Mouse (Mus musculus) gastrocnemius, adult 2 months (tissue): ENCODE data around the gene Cutc. TPM values are rescaled to one million over a fixed set of nuclear protein-coding genes. Genes with fewer than 3 reads are reported as not detected.
A peak's percentile ranks its signal among the peaks of the same experiment; 100 is the strongest.

Experiments
- DNase-seq: peaks from one replicate; pipeline ENCODE4 v3.0.0; 2022
- H3K27ac ChIP-seq: fragments of 200-600 bp; 2 replicates; pipeline ENCODE4 v1.8.1; 2022; ENCODE audit warnings: mild to moderate bottlenecking
- H3K4me3 ChIP-seq: fragments of 200-600 bp; 2 replicates; pipeline ENCODE4 v1.8.1; 2022; ENCODE audit warnings: mild to moderate bottlenecking, moderate library complexity
- CTCF ChIP-seq: fragments of 200-600 bp; IDR thresholded peaks from 2 replicates; pipeline ENCODE4 v1.8.1; 2022; ENCODE audit warnings: antibody characterized with exemption, mild to moderate bottlenecking, moderate library complexity
- intact Hi-C: fragments of 180-260 bp; cut with DNase I; formaldehyde crosslinking; loops from one replicate; pipeline ENCODE4 v1.15.1; 2025
- total RNA-seq, 2 experiments: library from RNA; stranded (reverse); gene quantifications; 2 replicates each; pipeline ENCODE4 v1.2.3; 2021

Cutc gene
- total RNA-seq, 2 experiments from 2014 or later = 16.5 to 17.6 TPM

DNA sequence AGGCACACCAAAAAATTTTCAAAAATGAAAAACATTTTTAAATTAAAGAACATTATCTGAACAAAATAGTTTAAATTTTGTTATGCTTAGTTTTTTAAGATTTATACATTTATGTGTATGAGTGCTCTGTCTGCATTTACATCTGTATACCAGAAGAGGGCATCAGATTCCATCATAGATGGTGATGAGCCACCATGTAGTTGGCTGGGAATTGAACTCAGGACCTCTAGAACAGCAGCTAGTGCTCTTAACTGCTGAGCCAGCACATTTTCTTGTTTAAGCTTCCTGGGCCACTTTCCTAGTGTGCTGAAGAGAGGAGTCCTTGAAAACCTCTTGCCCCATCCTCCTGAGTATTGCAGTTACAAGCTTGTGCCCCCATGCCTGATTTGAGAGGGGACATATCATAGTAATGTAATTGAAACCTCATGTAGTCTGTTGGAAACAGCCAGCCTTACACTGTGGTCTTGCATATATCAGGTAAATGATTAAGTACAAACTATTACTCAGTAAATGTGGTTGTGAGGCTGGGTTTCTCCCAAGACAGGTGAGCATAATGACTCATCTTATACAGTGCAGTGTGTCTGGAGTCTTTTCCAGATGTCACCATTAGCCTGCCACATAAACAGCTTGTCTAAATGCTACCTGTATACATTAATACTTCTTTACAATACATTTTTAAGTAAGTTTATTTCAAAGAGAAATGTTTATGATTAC lies 8.9 kb downstream of the Cutc start:
- intact Hi-C loops = no loop called here
- DNase-seq = no peak
- Histone ChIP-seq H3K27ac (no peak overlapping the region), H3K4me3 (no peak overlapping the region)
- peak; percentile 25; the same call in 1 of the 2 replicates for TF ChIP-seq CTCF

DNA sequence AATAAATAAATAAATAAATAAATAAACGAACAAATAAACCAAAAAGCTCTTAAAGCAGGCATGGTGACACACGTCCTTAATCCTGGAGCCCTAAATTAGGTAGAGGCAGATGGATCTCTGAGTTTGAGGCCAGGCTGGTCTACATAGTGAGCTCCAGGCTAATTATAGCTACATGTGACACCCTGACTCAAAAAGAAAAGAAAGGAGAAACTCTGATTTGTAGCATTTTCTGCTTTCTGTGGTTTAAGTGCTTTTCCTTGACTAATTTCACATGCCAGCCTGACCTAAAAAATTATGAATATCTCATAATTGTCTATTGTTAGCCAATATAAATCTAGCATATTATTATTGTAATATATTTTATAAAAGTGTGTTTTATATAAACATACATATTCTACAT lies 9.6 kb downstream of the Cutc start:
- DNase-seq = no peak
- no peak for TF ChIP-seq CTCF
- intact Hi-C loops = no loop called here

GRCm38 (mm10) chr19:43766451-43766850 lies 13.7 kb downstream of the Cutc start:
- DNase-seq = no peak
- intact Hi-C loops = no loop called here
- Histone ChIP-seq H3K4me3 (no peak overlapping the region), H3K27ac (no peak overlapping the region)
- TF ChIP-seq CTCF = no peak

More for the DNA sequence above, 9.6 kb downstream of the Cutc start:
- Histone ChIP-seq H3K4me3 (no peak overlapping the region), H3K27ac (no peak overlapping the region)

DNA sequence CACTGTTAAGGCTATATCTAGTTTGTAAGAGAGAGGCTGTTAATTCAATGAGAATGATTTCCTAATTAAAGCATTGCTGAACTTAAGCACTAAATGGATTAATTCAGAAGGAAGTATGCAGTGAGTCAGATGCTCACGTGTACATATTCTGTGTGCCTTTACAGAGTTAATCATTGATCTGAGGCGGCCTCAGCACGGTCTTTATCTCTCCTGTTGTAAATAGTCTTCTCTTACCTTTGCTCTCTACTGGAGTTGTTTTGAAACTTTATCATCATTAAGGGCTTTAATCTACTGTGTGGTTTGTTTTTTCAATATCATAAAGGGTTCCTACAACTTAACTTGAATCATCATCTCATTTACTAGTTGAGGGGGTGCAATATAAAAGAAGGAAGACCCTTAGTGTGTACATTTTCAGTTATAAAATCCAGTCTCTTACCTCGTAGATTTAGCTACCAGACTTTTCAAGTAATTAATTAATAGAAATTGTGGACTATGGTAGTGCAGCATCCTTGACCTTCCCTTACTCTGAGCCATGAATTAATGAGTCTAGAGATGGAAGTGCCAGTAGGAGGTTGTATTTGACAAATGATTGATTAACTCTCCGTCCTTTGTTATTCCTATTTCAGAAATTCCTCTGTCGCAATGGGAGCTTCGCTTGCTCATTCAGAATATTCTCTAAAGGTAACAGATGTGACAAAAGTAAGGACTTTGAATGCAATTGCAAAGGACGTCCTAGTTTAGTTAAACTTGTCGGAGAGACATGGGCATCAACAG lies 14.9 kb downstream of the Cutc start:
- TF ChIP-seq CTCF = no peak
- intact Hi-C loops = no loop called here
- DNase-seq = no peak

GRCm38 (mm10) chr19:43769366-43769960 lies 16.7 kb downstream of the Cutc start:
- H3K27ac ChIP-seq = no peak overlapping the region
- no peak for TF ChIP-seq CTCF
- no peak for DNase-seq
- H3K4me3 ChIP-seq = no peak overlapping the region
- intact Hi-C loops = no loop called here

More for the DNA sequence above, 14.9 kb downstream of the Cutc start:
- Histone ChIP-seq H3K27ac (no peak overlapping the region), H3K4me3 (no peak overlapping the region)

DNA sequence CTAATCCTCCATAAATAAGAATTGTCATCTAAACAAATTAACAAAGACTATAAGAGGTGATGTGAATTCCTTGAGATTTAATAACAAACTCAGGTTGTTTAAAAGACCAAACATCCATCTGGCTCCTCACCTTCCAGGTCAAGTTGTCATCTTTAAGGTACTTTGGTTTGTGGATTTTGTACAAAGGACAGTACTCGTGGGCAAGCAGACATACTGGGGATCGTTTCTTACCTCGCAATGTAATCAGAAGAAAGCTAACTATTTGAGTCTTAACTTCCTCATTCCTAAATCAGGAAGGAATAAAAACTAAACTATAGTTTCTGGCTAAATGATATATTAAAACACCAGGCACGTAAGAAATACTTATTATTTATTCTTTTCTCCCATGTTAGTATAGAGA lies 17.8 kb downstream of the Cutc start:
- no peak for TF ChIP-seq CTCF
- Histone ChIP-seq H3K4me3 (no peak overlapping the region), H3K27ac (no peak overlapping the region)
- no peak for DNase-seq
- intact Hi-C loops = no loop called here

DNA sequence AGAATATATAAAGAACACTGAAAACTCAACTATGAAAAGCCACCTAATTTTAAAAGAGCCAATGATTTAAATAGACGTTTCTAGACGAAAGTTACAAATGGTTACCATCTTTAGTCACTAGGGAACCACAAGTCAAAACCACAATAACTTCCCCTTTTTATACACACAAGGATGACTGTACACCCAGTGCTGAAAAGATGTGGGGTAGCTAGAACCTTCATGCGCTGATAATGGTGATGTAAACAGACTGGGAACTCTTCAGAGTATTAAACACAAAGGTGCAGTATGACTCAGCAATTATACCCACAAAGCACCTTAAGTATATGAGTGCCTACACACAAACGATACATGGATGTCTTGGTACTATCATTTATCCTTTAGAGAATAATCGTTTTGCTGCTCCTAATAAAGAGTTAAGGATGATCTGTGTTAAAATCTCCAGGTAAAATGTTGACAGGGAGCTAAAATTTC lies 18.7 kb downstream of the Cutc start:
- Histone ChIP-seq H3K27ac (no peak overlapping the region), H3K4me3 (no peak overlapping the region)
- no peak for TF ChIP-seq CTCF
- intact Hi-C loops = no loop called here
- no peak for DNase-seq

- TF ChIP-seq CTCF = no peak
- intact Hi-C loops = no loop called here
- Histone ChIP-seq H3K4me3 (no peak overlapping the region), H3K27ac (no peak overlapping the region)
- no peak for DNase-seq
These were observed 19.5 kb downstream of the Cutc start for GRCm38 (mm10) chr19:43772311-43772710.

DNA sequence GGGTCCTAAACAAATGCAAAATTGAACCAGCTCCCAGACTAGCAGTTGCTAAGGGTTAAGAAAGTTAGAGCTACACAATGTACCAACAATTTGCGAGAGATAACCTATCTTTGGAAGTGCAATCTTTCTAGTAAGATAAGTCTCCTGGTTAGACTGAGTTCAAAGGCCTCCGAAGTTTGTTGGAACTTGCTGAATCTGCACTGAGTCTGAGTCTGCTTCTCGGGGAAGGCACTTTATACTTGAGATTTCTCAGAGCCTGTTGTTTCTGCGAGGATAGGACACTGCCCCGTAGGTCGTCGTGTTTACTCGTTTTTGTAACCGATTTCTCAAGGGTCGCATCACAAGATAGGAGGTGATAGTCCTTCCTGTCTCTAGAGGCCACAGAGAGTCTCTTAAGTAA lies 22.6 kb downstream of the Cutc start:
- intact Hi-C loops = no loop called here
- no peak overlapping the region for H3K27ac ChIP-seq
- no peak for TF ChIP-seq CTCF
- no peak for DNase-seq
- H3K4me3 ChIP-seq = no peak overlapping the region

GRCm38 (mm10) chr19:43776561-43776960 lies 23.8 kb downstream of the Cutc start:
- H3K27ac ChIP-seq = no peak overlapping the region
- intact Hi-C loops = no loop called here
- TF ChIP-seq CTCF = no peak
- DNase-seq = no peak
- no peak overlapping the region for H3K4me3 ChIP-seq

DNA sequence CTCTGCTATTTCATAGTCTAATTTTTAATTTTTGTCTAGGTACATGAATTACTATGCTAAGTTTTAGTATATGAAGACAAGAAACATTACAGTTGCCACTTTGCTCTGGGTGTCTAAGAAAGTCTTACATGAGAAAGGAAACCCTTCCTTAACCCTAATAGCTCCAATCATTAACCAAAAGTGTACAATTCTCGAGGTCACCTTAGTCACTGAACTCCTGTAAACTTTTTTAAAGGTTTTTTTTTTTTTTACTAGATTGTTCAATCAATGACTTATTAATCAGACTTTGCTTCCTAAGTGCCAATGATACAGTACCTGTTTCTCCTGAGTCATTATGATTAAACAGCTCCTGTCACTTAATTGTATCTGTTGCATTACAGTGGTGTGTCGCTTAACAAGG lies 24.5 kb downstream of the Cutc start:
- no peak overlapping the region for H3K27ac ChIP-seq
- no peak for DNase-seq
- no peak for TF ChIP-seq CTCF
- H3K4me3 ChIP-seq = no peak overlapping the region
- intact Hi-C loops = no loop called here

- H3K27ac ChIP-seq = no peak overlapping the region
- no peak for DNase-seq
- no peak for TF ChIP-seq CTCF
- intact Hi-C loops = no loop called here
- H3K4me3 ChIP-seq = no peak overlapping the region
These were observed 27.6 kb downstream of the Cutc start for GRCm38 (mm10) chr19:43780391-43780790.

DNA sequence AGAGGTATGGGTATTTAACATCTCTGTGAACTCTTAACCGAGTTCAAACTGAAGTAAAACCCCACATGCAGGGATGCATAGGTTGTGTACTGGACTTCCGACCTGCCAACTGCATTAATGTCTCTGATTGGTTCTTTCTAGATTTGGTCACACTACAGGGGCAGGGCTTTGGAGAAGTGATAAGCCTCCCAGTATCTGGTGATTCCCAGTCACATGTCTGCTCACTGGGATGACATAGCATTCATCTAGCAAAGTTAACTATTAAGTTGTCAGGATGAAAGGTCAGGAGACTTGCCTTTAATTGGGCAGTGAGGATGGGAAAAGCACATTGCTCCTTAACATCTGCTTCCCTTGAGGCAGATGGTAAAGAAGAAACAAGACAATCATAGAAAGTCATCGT lies 29.2 kb downstream of the Cutc start, which contains the start of gene Abcc2:
TSS of gene Abcc2 (plus strand) at position 213 of the 400 bp plus-strand sequence.
- Histone ChIP-seq H3K4me3 (no peak within 1 kb of the TSS), H3K27ac (no peak within 1 kb of the TSS)
- intact Hi-C loops = no loop called here
- TF ChIP-seq CTCF = no peak
- no peak for DNase-seq
